In the genomic region with DNA sequence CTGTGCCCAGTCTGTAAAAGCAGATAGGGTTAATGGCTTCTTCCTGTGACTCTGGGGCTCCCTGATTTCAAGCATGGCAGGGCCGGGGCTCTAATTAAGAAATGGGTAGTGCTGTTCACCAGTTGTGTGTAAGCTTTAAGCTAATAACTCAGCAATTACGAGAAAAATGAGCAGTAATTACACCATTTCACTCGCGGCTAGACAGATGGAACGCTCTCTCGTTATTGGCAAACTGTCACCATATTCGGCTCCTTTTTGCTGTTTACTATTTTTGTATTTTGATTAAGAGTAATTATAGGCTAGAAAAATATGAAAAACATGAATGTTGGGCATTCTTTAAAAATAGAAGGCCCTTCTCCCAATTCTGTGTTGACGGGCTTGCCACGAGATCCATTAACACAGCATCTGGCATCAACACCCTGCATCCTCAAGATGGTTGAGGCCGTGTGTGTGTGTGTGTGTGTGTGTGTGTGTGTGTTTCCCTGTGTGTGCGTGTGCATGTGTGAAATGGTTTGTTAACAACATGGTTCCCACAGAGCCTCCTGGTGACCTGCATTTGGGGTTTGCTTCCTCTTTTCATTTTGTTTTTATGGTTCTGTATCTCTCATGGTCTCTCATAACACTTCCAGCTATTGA, we compare ENCODE assay signal across 13 mouse cellular contexts.
DNase-seq lines count a peak whose midpoint lies in the region; ATAC-seq and TF ChIP-seq lines count a peak whose summit lies in the region.
"Had no signal": no experiment of that assay in that cellular context is flagged by ENCODE, and none has a peak within 500 bp of the region (broad histone marks: within the 10 kb centered on the region; RNA-seq: fewer than 3 reads in every experiment).

No protein-coding gene starts in this region.

- H3K4me1 ChIP-seq in heart, embryonic 12.5 days (replicated peaks), result peaks cover 18% of the 10 kb centered on the region
- H3K4me1 ChIP-seq in forebrain, postnatal 0 days (ENCODE audit: insufficient read depth), result peaks cover 17% of the 10 kb centered on the region
- peaks cover 31% of the 10 kb centered on the region for H3K4me1 ChIP-seq in midbrain, embryonic 10.5 days

- no peak overlapping the region for H3K4me2 ChIP-seq in heart, embryonic 12.5 days
- no peak overlapping the region for H3K4me2 ChIP-seq in forebrain, postnatal 0 days (ENCODE audit: low read depth)
- H3K4me2 ChIP-seq: limb, embryonic 13.5 days had no signal

- no peaks in the 10 kb centered on the region for H3K27me3 ChIP-seq in heart, embryonic 12.5 days (replicated peaks)
- no peaks in the 10 kb centered on the region for H3K27me3 ChIP-seq in forebrain, postnatal 0 days (ENCODE audit: insufficient read depth, low read length)
- no peaks in the 10 kb centered on the region for H3K27me3 ChIP-seq in midbrain, embryonic 10.5 days (ENCODE audit: low read depth, poor library complexity, severe bottlenecking)
- H3K27me3 ChIP-seq: limb, embryonic 13.5 days had no signal

- no peak overlapping the region for H3K9ac ChIP-seq in heart, embryonic 12.5 days
- H3K9ac ChIP-seq in forebrain, postnatal 0 days, result no peak overlapping the region
- H3K9ac ChIP-seq: limb, embryonic 13.5 days had no signal

- H3K9me3 ChIP-seq in heart, embryonic 12.5 days (replicated peaks), result no peaks in the 10 kb centered on the region
- H3K9me3 ChIP-seq in forebrain, postnatal 0 days (ENCODE audit: low read length), result no peaks in the 10 kb centered on the region
- no peaks in the 10 kb centered on the region for H3K9me3 ChIP-seq in midbrain, embryonic 10.5 days (replicated peaks)
- H3K9me3 ChIP-seq: limb, embryonic 13.5 days had no signal

- ATAC-seq in heart, embryonic 12.5 days (ENCODE audit: insufficient number of reproducible peaks, low FRiP score), result no peak
- ATAC-seq in forebrain, postnatal 0 days, result peak; percentile 68
- no peak for ATAC-seq in megakaryocyte progenitor cell, adult 5-6 weeks (replicated peaks; ENCODE audit: poor library complexity)

- no peaks in the 10 kb centered on the region for H3K36me3 ChIP-seq in heart, embryonic 12.5 days
- no peaks in the 10 kb centered on the region for H3K36me3 ChIP-seq in forebrain, postnatal 0 days (ENCODE audit: insufficient read depth)
- H3K36me3 ChIP-seq in midbrain, embryonic 10.5 days, result no peaks in the 10 kb centered on the region
- H3K36me3 ChIP-seq: limb, embryonic 13.5 days had no signal

- no peak for TF ChIP-seq CTCF in forebrain, postnatal 0 days (IDR thresholded peaks at IDR 0.05; ENCODE audit: low read depth)

- H3K4me3 ChIP-seq in heart, embryonic 12.5 days, result no peak overlapping the region
- H3K4me3 ChIP-seq in forebrain, postnatal 0 days (ENCODE audit: low read depth, low read length), result no peak overlapping the region
- H3K4me3 ChIP-seq in midbrain, embryonic 10.5 days, result no peak overlapping the region
- H3K4me3 ChIP-seq: limb, embryonic 13.5 days; myocyte had no signal

- no peak overlapping the region for H3K27ac ChIP-seq in heart, embryonic 12.5 days (ENCODE audit: poor library complexity, severe bottlenecking)
- H3K27ac ChIP-seq in forebrain, postnatal 0 days (ENCODE audit: low read depth, low read length), result peak overlapping the region; percentile 15; the same call in 1 of the 2 replicates
- H3K27ac ChIP-seq in midbrain, embryonic 10.5 days (replicated peaks), result peak overlapping the region; percentile 70; the same call in 1 of the 2 replicates
- H3K27ac ChIP-seq: limb, embryonic 13.5 days had no signal

- 82% methylated on average over 11 of the region's 11 CpGs for WGBS in heart, embryonic 12.5 days
- WGBS in forebrain, postnatal 0 days, result 21% methylated on average over 11 of the region's 11 CpGs
- WGBS in midbrain, embryonic 10.5 days, result 89% methylated on average over 11 of the region's 11 CpGs

- DNase-seq in heart, adult 11 months, result peak; percentile 70
- DNase-seq in Muller cell, postnatal 12 days (ENCODE audit: inconsistent ontology term), result peak; percentile 42
- DNase-seq in forebrain, postnatal 0 days, result peak; percentile 80
- no peak for DNase-seq in midbrain, embryonic 10.5 days (ENCODE audit: low spot score)
- DNase-seq in testis, postnatal 14 days (ENCODE audit: low spot score), result no peak
- DNase-seq in left cerebral cortex, adult 11 months (ENCODE audit: low spot score), result no peak
- DNase-seq: heart, postnatal 14 days; kidney, adult 11 months; lung, postnatal 36 days had no signal

Comparison
In these comparisons a context has a peak if more than half of its experiments do, and no peak if none do; other contexts are left out.
1. DNase-seq: peak in heart, adult 11 months (single experiment), Muller cell, postnatal 12 days (single experiment) and forebrain, postnatal 0 days (single experiment); none in midbrain, embryonic 10.5 days (single experiment), testis, postnatal 14 days (single experiment) and left cerebral cortex, adult 11 months (single experiment).